Mouse (Mus musculus) bone marrow, adult 2 months (tissue): ENCODE data around the gene Cryl1.

ENCODE experiments used
- CTCF ChIP-seq: fragments of 200-500 bp; IDR thresholded peaks from 2 replicates; pipeline ENCODE4 v1.5.1; 2011; ENCODE audit warnings: low read length, control low read depth; ENCODE audit not compliant: control insufficient read depth, insufficient read depth
- POLR2A ChIP-seq: fragments of 200-500 bp; IDR thresholded peaks from 2 replicates; pipeline ENCODE4 v1.6.1; 2011; ENCODE audit warnings: low read depth, mild to moderate bottlenecking, control low read depth, low read length, borderline replicate concordance; ENCODE audit not compliant: control insufficient read depth

DNA sequence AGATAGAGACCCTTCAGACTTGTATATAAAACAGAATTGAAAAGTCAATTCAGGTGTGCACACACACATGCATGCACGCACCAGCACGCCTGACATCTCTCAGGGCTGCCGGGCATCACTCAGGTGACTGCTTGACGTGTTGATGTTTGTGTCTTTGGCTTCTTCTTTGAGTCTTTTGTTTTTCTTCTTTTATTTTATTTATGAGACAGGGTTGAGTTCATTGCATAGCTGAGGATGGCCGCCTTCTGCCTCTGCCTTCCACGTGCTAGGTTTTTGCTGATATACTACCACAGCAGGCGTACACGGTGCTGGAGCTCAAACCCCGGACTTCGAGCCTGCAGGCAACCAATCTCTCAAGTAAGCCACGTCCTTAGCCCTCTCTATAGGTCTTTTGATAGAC is 163.1 kb downstream of the Cryl1 start:
- TF ChIP-seq CTCF, result no peak
- TF ChIP-seq POLR2A, result no peak
